Mouse (Mus musculus): ENCODE data around the gene Gpr107. TPM values are rescaled to one million over a fixed set of nuclear protein-coding genes. Genes with fewer than 3 reads are reported as not detected.

Gpr107 gene
- polyA plus RNA-seq, 1 experiment = 34.5 TPM

DNA sequence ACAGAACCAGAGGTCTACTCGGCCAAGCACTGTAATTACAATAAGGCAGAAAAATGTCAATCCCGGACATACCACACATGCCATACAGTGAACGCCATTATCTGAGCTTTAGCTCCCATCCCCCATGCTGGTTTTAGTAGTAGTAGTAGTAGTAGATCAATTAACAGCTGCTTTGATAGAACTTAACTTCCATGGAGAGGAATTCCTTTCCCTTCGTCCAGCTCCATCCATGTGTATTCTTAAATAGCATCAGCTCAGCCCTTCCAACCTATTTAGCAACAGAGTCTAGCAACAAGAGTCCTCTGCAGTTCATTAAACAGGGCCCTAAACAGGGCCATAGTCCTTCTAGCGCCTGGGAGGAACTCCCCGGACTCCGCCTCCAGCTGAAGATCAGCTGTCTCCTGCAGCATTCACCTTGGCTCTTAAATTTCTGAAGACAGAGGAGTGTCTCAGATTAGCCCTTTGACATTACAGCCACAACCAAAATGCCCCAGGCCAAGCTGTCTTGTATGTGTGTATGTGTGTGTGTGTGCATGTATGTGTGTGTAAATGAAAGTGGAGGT, 30.9 kb upstream of the Gpr107 start:
- Histone ChIP-seq H3K27ac (ENCODE audit: control insufficient read depth, insufficient read depth, low read depth, low read length) (no peak overlapping the region), H3K4me3 (ENCODE audit: control insufficient read depth, low read depth, low read length) (no peak overlapping the region), H3K36me3 (ENCODE audit: control insufficient read depth, insufficient read depth, low read length) (no peaks in the 10 kb centered on the region), H3K27me3 (ENCODE audit: control insufficient read depth, insufficient read depth, low read length) (no peaks in the 10 kb centered on the region), H3K4me1 (ENCODE audit: control insufficient read depth, insufficient read depth, low read length) (no peaks in the 10 kb centered on the region)
- TF ChIP-seq CTCF (IDR thresholded peaks at IDR 0.05; ENCODE audit: control insufficient read depth, insufficient read depth, insufficient replicate concordance, low read depth, low read length) (no peak), POLR2A (IDR thresholded peaks at IDR 0.05; ENCODE audit: control insufficient read depth, low read depth, low read length) (no peak)

DNA sequence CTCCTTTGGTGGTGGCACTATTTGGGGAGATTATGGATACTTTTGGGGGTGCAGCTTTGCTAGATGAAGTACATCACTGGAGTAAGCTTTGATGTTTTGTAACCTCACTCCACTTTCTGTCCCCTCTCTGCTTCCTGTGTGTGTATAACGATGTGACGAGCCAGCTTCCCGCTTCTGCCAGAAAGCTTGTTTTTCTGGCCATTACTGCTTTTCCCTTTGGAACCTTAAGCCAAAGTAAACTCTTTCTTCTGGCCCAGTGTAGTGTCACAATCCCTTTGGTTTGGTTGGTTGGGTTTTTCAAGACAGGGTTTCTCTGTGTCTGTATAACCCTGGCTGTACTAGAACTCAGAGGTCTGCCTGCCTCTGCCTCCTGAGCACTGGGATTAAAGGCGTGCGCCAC, 29.3 kb upstream of the Gpr107 start:
- TF ChIP-seq POLR2A (IDR thresholded peaks at IDR 0.05; ENCODE audit: control insufficient read depth, low read depth, low read length) (no peak), CTCF (IDR thresholded peaks at IDR 0.05; ENCODE audit: control insufficient read depth, insufficient read depth, insufficient replicate concordance, low read depth, low read length) (no peak)
- H3K27me3 ChIP-seq (ENCODE audit: control insufficient read depth, insufficient read depth, low read length) = no peaks in the 10 kb centered on the region
- H3K27ac ChIP-seq (ENCODE audit: control insufficient read depth, insufficient read depth, low read depth, low read length) = no peak overlapping the region
- H3K36me3 ChIP-seq (ENCODE audit: control insufficient read depth, insufficient read depth, low read length) = no peaks in the 10 kb centered on the region
- no peak overlapping the region for H3K4me3 ChIP-seq (ENCODE audit: control insufficient read depth, low read depth, low read length)
- H3K4me1 ChIP-seq (ENCODE audit: control insufficient read depth, insufficient read depth, low read length) = peaks cover 6% of the 10 kb centered on the region

GRCm38 (mm10) chr2:31123493-31123892, 28.6 kb upstream of the Gpr107 start:
- Histone ChIP-seq H3K27ac (ENCODE audit: control insufficient read depth, insufficient read depth, low read depth, low read length) (no peak overlapping the region), H3K36me3 (ENCODE audit: control insufficient read depth, insufficient read depth, low read length) (no peaks in the 10 kb centered on the region), H3K27me3 (ENCODE audit: control insufficient read depth, insufficient read depth, low read length) (no peaks in the 10 kb centered on the region), H3K4me1 (ENCODE audit: control insufficient read depth, insufficient read depth, low read length) (peaks cover 7% of the 10 kb centered on the region), H3K4me3 (ENCODE audit: control insufficient read depth, low read depth, low read length) (no peak overlapping the region)
- TF ChIP-seq POLR2A (IDR thresholded peaks at IDR 0.05; ENCODE audit: control insufficient read depth, low read depth, low read length) = no peak
- no peak for TF ChIP-seq CTCF (IDR thresholded peaks at IDR 0.05; ENCODE audit: control insufficient read depth, insufficient read depth, insufficient replicate concordance, low read depth, low read length)

- Histone ChIP-seq H3K27me3 (ENCODE audit: control insufficient read depth, insufficient read depth, low read length) (no peaks in the 10 kb centered on the region), H3K36me3 (ENCODE audit: control insufficient read depth, insufficient read depth, low read length) (no peaks in the 10 kb centered on the region), H3K4me1 (ENCODE audit: control insufficient read depth, insufficient read depth, low read length) (peaks cover 7% of the 10 kb centered on the region), H3K27ac (ENCODE audit: control insufficient read depth, insufficient read depth, low read depth, low read length) (no peak overlapping the region; the same call in 1 of the 2 replicates), H3K4me3 (ENCODE audit: control insufficient read depth, low read depth, low read length) (no peak overlapping the region)
- TF ChIP-seq POLR2A (IDR thresholded peaks at IDR 0.05; ENCODE audit: control insufficient read depth, low read depth, low read length) (no peak), CTCF (IDR thresholded peaks at IDR 0.05; ENCODE audit: control insufficient read depth, insufficient read depth, insufficient replicate concordance, low read depth, low read length) (no peak)
These were observed 27.4 kb upstream of the Gpr107 start for GRCm38 (mm10) chr2:31124694-31125093.

- H3K4me3 ChIP-seq (ENCODE audit: control insufficient read depth, low read depth, low read length) = no peak overlapping the region
- no peak overlapping the region for H3K27ac ChIP-seq (ENCODE audit: control insufficient read depth, insufficient read depth, low read depth, low read length)
- no peak for TF ChIP-seq CTCF (IDR thresholded peaks at IDR 0.05; ENCODE audit: control insufficient read depth, insufficient read depth, insufficient replicate concordance, low read depth, low read length)
- TF ChIP-seq POLR2A (IDR thresholded peaks at IDR 0.05; ENCODE audit: control insufficient read depth, low read depth, low read length) = no peak
- peaks cover 7% of the 10 kb centered on the region for H3K4me1 ChIP-seq (ENCODE audit: control insufficient read depth, insufficient read depth, low read length)
- no peaks in the 10 kb centered on the region for H3K27me3 ChIP-seq (ENCODE audit: control insufficient read depth, insufficient read depth, low read length)
- no peaks in the 10 kb centered on the region for H3K36me3 ChIP-seq (ENCODE audit: control insufficient read depth, insufficient read depth, low read length)
These were observed 27.0 kb upstream of the Gpr107 start for GRCm38 (mm10) chr2:31125156-31125555.

DNA sequence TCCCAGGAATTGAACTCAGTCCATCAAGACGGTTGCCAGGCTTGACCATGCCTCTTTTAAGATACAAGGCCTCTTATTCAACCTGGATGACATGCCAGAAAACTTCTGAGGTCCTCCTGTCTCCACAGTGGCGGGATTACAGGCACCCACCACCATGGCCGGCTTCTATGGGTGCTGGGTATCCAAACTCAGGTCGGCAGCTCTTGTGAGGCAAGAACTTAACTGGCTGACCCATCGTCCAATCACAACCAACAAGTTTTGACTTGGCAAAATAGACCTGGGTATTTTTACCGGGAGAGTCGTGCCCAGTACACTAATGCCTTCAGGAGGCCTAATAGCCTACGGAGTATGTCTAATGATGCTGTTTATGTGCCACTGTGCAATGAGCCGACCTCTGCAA, 26.1 kb upstream of the Gpr107 start:
- no peaks in the 10 kb centered on the region for H3K36me3 ChIP-seq (ENCODE audit: control insufficient read depth, insufficient read depth, low read length)
- peaks cover 7% of the 10 kb centered on the region for H3K4me1 ChIP-seq (ENCODE audit: control insufficient read depth, insufficient read depth, low read length)
- H3K4me3 ChIP-seq (ENCODE audit: control insufficient read depth, low read depth, low read length) = no peak overlapping the region
- H3K27ac ChIP-seq (ENCODE audit: control insufficient read depth, insufficient read depth, low read depth, low read length) = no peak overlapping the region
- H3K27me3 ChIP-seq (ENCODE audit: control insufficient read depth, insufficient read depth, low read length) = no peaks in the 10 kb centered on the region
- TF ChIP-seq CTCF (IDR thresholded peaks at IDR 0.05; ENCODE audit: control insufficient read depth, insufficient read depth, insufficient replicate concordance, low read depth, low read length) (no peak), POLR2A (IDR thresholded peaks at IDR 0.05; ENCODE audit: control insufficient read depth, low read depth, low read length) (no peak)

DNA sequence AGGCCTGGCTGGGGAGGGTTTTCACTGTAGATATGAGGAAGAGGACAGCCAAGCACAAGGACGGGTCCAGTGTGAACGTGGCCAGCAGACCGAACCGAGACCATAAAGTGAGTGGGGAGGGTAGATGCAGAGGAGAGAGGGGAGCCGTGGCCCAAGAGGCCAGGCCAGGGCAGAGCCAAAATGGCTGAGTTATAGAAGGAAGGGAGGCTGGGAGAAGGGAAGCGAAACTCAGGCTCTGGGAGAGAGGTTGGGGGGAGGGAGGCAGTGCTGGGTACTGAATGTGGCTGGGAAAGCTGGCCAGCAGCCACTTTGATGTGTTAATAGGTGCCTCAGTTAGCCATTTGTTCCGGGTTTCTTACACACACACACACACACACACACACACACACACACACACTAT, 24.9 kb upstream of the Gpr107 start:
- no peak for TF ChIP-seq CTCF (IDR thresholded peaks at IDR 0.05; ENCODE audit: control insufficient read depth, insufficient read depth, insufficient replicate concordance, low read depth, low read length)
- no peak for TF ChIP-seq POLR2A (IDR thresholded peaks at IDR 0.05; ENCODE audit: control insufficient read depth, low read depth, low read length)
- Histone ChIP-seq H3K27ac (ENCODE audit: control insufficient read depth, insufficient read depth, low read depth, low read length) (0 out of 2 replicates have a peak overlapping the region, but pooled peaks have one; percentile 12), H3K27me3 (ENCODE audit: control insufficient read depth, insufficient read depth, low read length) (no peaks in the 10 kb centered on the region), H3K4me1 (ENCODE audit: control insufficient read depth, insufficient read depth, low read length) (peaks cover 7% of the 10 kb centered on the region), H3K4me3 (ENCODE audit: control insufficient read depth, low read depth, low read length) (no peak overlapping the region), H3K36me3 (ENCODE audit: control insufficient read depth, insufficient read depth, low read length) (no peaks in the 10 kb centered on the region)
